Mouse (Mus musculus) midbrain, embryonic 11.5 days (tissue): Measurements from ENCODE around the gene Pfdn6. TPM values are rescaled to one million over a fixed set of nuclear protein-coding genes. Genes with fewer than 3 reads are reported as not detected.
"Not testable (repeated sequence)": the region's sequence is repeated elsewhere in the genome, so short reads cannot be mapped to it uniquely, and the experiment has no call there.

Experiments used
- ATAC-seq: fragments of 200-750 bp; cut with Nextera tagmentation; 2 replicates; pipeline ENCODE4 v1.8.0; 2017; ENCODE audit warnings: moderate TSS enrichment, moderate library complexity; ENCODE audit not compliant: low FRiP score
- DNase-seq: peaks from one replicate; pipeline ENCODE4 v3.0.0; 2015; ENCODE audit warnings: low spot score; ENCODE audit errors: missing footprints
- H3K27ac ChIP-seq: fragments of 300-500 bp; sonication (generic); 2 replicates; pipeline ENCODE4 v1.5.1; 2014; ENCODE audit warnings: low read depth, low read length
- H3K27me3 ChIP-seq: fragments of 300-500 bp; sonication (generic); 2 replicates; pipeline ENCODE4 v1.6.1; 2014; ENCODE audit warnings: mild to moderate bottlenecking, low read length, moderate library complexity, mixed read lengths; ENCODE audit not compliant: control insufficient read depth, insufficient read depth
- H3K36me3 ChIP-seq: fragments of 300-500 bp; sonication (generic); 2 replicates; pipeline ENCODE4 v1.6.1; 2014; ENCODE audit warnings: mild to moderate bottlenecking, low read length, moderate library complexity, mixed read lengths; ENCODE audit not compliant: control insufficient read depth, insufficient read depth
- H3K4me1 ChIP-seq: fragments of 300-500 bp; sonication (generic); 2 replicates; pipeline ENCODE4 v1.6.1; 2014; ENCODE audit warnings: low read length; ENCODE audit not compliant: control insufficient read depth, insufficient read depth
- H3K4me2 ChIP-seq: fragments of 300-500 bp; sonication (generic); 2 replicates; pipeline ENCODE4 v1.6.1; 2014; ENCODE audit warnings: mild to moderate bottlenecking, moderate library complexity
- H3K4me3 ChIP-seq: fragments of 300-500 bp; sonication (generic); 2 replicates; pipeline ENCODE4 v1.5.1; 2014; ENCODE audit warnings: low read depth, low read length
- H3K9ac ChIP-seq: fragments of 300-500 bp; sonication (generic); 2 replicates; pipeline ENCODE4 v1.6.1; 2014; ENCODE audit warnings: low read length
- H3K9me3 ChIP-seq: fragments of 300-500 bp; sonication (generic); 2 replicates; pipeline ENCODE4 v1.6.1; 2016; ENCODE audit warnings: low read length; ENCODE audit not compliant: control insufficient read depth
- WGBS: fragments of 180-500 bp; shearing (Covaris S2); extraction: QIAGEN DNeasy Blood & Tissue Kit; methylation state at CpG from one replicate; pipeline ENCODE4 v1.1.7; 2014; 5-methylcytosine and 5-hydroxymethylcytosine counted together
- polyA plus RNA-seq: library from polyadenylated mRNA; unstranded; fragments of >200 nt; fragmentation: Nextera tagmentation; extraction: Ambion mirVana; gene quantifications from 2 replicates; pipeline ENCODE4 v1.2.1, GENCODE M21; 2014

The Pfdn6 gene
- polyA plus RNA-seq, 1 experiment from 2014 or later, result 208 TPM

DNA sequence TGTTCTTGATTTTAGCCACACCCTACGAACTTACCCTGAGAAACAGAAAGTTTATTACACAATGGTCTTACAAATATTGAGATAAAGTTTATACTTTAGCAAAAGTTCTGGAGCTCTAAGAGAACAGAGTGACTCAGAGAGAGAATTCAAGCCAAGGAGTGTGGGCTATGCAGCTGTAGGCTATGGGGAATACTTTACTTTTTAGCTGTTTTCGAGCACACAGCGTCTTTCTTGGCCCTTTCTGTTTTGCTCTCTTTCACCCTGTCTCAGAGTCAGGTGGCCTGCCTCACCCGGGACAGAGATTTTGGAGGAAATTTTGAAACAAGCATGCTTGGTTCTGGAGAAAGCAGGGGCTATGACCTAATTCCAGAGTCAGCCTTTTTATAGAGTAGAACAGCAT, 42.0 kb downstream of the Pfdn6 start:
- WGBS, result 86% methylated on average over 4 of the region's 4 CpGs
- not testable (repeated sequence) for DNase-seq, ATAC-seq

DNA sequence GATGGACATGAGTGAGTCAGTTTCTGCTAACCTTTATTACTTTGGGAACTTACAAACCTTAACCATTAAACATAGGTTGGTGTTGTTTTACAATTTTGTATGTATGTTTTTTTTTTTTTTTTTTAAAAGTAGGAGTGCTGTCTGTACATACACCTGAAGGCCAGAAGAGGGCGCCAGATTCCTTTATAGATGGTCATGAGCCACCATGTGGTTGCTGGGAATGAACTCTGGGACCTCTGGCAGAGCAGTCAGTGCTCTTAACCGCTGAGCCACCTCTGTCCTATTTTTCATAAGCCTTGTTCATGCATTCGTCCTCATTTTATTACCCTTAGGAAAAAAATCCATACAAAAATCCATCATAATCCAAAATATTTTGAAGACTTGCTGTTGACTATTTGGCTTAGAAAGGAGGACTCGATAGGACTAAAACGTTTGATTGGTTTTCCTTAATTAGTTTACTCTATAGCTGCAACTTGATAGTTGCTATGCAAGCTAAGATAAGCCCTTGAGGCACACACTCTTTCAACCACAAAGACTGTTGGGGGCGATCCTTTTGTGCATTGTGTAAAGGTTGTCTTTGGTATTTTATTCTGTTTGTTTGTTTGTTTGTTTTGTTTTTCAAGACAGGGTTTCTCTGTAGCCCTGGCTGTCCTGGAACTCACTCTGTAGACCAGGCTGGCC, 42.9 kb downstream of the Pfdn6 start:
- peak; percentile 82 for DNase-seq
- Histone ChIP-seq H3K36me3 (no peaks in the 10 kb centered on the region), H3K27ac (no peak overlapping the region), H3K4me2 (no peak overlapping the region), H3K27me3 (no peaks in the 10 kb centered on the region), H3K4me3 (no peak overlapping the region), H3K9ac (no peak overlapping the region), H3K4me1 (no peaks in the 10 kb centered on the region), H3K9me3 (no peaks in the 10 kb centered on the region)
- 45% methylated on average over 6 of the region's 6 CpGs for WGBS
- ATAC-seq, result no peak

More for the DNA sequence above, 42.0 kb downstream of the Pfdn6 start:
- not testable (repeated sequence) for H3K4me2 ChIP-seq, H3K36me3 ChIP-seq, H3K4me1 ChIP-seq, H3K9ac ChIP-seq, H3K27me3 ChIP-seq, H3K27ac ChIP-seq, H3K9me3 ChIP-seq, H3K4me3 ChIP-seq

DNA sequence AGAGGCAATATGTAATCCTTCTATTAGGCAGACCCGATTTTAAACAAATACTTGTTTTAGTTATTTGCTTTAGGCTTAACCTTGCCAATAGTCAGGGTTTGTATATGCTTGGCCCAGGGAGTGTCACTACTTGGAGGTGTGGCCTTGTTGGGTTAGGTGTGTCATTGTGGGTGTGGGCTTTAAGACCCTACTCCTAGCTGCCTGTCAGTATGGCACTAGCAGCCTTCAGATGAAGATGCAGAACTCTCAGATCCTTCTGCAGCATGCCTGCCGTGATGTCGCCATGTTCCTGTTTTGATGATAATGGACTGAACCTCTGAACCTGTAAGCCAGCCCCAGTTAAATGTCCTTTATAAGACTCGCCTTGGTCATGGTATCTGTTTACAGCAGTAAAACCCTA, 47.1 kb downstream of the Pfdn6 start:
- not testable (repeated sequence) for H3K9me3 ChIP-seq, H3K27ac ChIP-seq, H3K4me2 ChIP-seq, H3K4me3 ChIP-seq, H3K9ac ChIP-seq, H3K27me3 ChIP-seq, H3K36me3 ChIP-seq, DNase-seq, ATAC-seq, H3K4me1 ChIP-seq
- WGBS, result 76% methylated on average over 4 of the region's 4 CpGs

DNA sequence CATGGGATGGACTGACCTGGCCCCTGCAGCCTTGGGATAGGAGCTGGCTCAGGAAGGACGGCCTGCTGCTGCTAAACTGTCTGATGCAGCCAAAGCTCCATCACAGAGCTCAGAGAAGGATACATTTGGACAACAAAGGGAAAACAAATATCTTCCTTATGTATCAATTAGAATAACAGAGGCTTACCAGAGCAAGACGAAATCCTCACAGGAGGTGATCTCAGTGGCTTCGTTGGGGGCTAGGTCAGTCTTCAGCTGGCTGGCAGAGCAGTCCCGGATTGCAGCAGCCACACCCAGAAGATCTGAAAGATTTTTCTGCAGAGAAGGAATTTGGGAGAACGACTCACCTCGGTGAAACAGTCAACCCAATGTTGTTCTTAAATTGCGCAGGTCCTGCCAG, 47.7 kb downstream of the Pfdn6 start:
- WGBS, result 12% methylated on average over 7 of the region's 7 CpGs
- H3K9me3 ChIP-seq, result no peaks in the 10 kb centered on the region
- H3K27ac ChIP-seq, result no peak overlapping the region
- no peak overlapping the region for H3K4me2 ChIP-seq
- DNase-seq (no peak), ATAC-seq (no peak)
- H3K36me3 ChIP-seq, result no peaks in the 10 kb centered on the region
- peaks cover 9% of the 10 kb centered on the region for H3K4me1 ChIP-seq
- no peaks in the 10 kb centered on the region for H3K27me3 ChIP-seq
- no peak overlapping the region for H3K4me3 ChIP-seq
- no peak overlapping the region for H3K9ac ChIP-seq

DNA sequence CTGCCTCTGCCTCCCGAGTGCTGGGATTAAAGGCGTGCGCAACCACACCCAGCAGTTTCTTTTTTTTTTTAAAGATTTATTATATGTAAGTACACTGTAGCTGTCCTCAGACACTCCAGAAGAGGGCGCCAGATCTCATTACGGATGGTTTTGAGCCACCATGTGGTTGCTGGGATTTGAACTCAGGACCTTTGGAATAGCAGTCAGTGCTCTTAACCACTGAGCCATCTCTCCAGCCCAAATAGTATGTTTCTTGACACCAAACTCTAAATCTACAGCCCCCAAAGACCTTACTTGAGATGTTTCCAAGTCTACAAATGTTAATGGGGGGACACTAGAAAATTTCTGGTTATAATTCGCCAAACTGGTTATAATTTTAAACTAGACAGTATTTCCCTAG, 48.3 kb downstream of the Pfdn6 start:
- H3K27ac ChIP-seq, H3K36me3 ChIP-seq, H3K4me2 ChIP-seq, DNase-seq, H3K9ac ChIP-seq, H3K4me1 ChIP-seq, H3K27me3 ChIP-seq, H3K9me3 ChIP-seq, ATAC-seq, H3K4me3 ChIP-seq: not testable (repeated sequence)
- WGBS, result 71% methylated on average over 6 of the region's 6 CpGs

DNA sequence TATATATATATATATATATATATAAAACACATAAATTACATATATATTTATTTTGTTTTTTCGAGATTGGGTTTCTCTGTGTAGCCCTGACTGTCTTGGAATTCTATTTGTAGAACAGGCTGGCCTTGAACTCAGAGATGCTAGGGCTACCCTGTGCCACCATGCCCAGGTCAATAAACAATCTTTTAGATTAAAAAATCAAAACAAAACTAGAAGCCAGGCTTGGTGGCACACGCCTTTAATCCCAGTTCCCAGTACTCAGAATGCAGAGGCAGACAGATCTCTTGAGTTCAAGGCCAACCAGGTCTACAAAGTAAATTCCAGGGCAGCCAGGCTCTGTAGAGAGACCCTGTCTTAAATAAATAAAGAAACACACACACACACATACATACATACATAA, 48.8 kb downstream of the Pfdn6 start:
- H3K36me3 ChIP-seq, result no peaks in the 10 kb centered on the region
- peaks cover 9% of the 10 kb centered on the region for H3K4me1 ChIP-seq
- WGBS, result 64% methylated on average over 2 of the region's 2 CpGs
- ATAC-seq, result no peak
- no peaks in the 10 kb centered on the region for H3K9me3 ChIP-seq
- H3K27me3 ChIP-seq, result no peaks in the 10 kb centered on the region
- H3K27ac ChIP-seq, result no peak overlapping the region
- H3K9ac ChIP-seq, result no peak overlapping the region
- H3K4me2 ChIP-seq, result no peak overlapping the region
- DNase-seq, result no peak
- H3K4me3 ChIP-seq, result no peak overlapping the region

DNA sequence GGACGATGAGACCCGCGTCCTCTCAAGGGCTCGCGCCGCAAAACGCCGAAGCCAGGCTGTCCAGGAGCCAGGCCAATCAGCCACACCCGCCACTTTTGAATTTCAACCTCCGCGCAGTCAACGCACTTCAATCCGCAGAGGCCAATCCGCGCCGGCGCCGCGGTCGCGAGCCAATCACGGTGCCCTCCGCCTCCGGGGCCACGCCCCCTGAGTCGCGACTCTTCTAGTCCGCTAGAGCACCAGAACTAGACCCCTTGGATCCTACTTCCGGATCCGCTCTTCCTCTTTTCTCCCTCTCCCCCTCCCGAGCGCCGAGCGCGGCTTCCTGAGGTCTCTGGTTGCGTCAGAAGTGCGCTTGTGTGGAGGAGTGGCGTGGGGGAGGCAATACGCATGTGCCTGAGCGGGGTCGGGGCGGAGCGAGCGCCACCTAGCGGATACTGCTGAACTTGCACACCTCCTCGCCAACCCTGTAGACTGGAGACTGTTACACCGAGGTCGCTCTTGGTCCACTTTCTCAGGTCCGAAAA, 49.5 kb downstream of the Pfdn6 start, which contains the start of gene Kifc1:
Gene Kifc1 (minus strand): TSS at position 129 of the 527 bp plus-strand sequence.
- H3K4me2 ChIP-seq, result peak within 1 kb of the TSS; percentile 58
- H3K9ac ChIP-seq, result peak within 1 kb of the TSS; percentile 71
- ATAC-seq, result peak; percentile 98
- no peaks in the 10 kb centered on the region for H3K27me3 ChIP-seq
- peak within 1 kb of the TSS; percentile 30; the same call in 1 of the 2 replicates for H3K27ac ChIP-seq
- 1% methylated on average over 48 of the region's 49 CpGs for WGBS
- H3K9me3 ChIP-seq, result no peaks in the 10 kb centered on the region
- H3K4me1 ChIP-seq, result peaks cover 9% of the 10 kb centered on the region
- peak within 1 kb of the TSS; percentile 67 for H3K4me3 ChIP-seq
- peak; percentile 100 for DNase-seq
- H3K36me3 ChIP-seq, result no peaks in the 10 kb centered on the region; the same call in 1 of the 2 replicates

DNA sequence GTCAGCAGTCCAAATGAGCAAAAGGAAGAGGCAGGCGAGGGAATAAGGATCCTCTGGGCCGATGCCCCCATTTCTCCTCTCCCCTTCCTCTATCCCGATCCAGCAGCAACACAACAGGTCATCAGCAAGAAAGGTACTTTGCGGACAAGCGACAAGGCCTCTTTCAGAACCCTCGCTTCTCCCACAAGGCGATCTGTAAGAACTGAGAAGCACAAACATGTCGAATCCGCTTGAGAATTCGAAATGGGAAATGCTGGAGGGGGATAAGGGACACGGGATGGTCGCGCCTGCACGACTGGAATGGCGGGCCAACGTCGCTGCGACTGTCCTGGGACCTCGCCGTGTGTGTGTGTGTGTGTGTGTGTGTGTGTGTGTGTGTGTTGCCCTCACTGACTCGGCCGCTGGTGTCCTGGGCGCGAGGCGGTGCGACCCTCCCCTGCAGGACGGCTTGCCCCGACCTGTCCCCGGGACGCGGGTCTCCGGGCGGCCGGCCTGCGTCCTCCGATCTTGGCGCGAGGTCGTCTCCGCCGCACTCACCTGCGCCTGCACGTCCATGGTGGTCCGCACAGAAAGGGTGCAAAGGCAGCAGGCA, 50.1 kb downstream of the Pfdn6 start:
- Histone ChIP-seq H3K4me3 (peak overlapping the region; percentile 67), H3K4me2 (peak overlapping the region; percentile 58), H3K9ac (peak overlapping the region; percentile 71), H3K27ac (peak overlapping the region; percentile 30; the same call in 1 of the 2 replicates)
- ATAC-seq, H3K36me3 ChIP-seq, H3K4me1 ChIP-seq, H3K9me3 ChIP-seq, H3K27me3 ChIP-seq: not testable (repeated sequence)
- under 1% methylated on average over 40 of the region's 44 CpGs for WGBS
- peak; percentile 90 for DNase-seq
